Mouse (Mus musculus): Measurements from ENCODE around the gene Kcna1. TPM values are rescaled to one million over a fixed set of nuclear protein-coding genes. Genes with fewer than 3 reads are reported as not detected.
A peak's percentile ranks its signal among the peaks of the same experiment; 100 is the strongest.

Gene Kcna1
- 1.8 and 2.8 TPM in 2 replicates for polyA plus RNA-seq (2014; fragmentation: Nextera tagmentation; extraction: Ambion mirVana)

DNA sequence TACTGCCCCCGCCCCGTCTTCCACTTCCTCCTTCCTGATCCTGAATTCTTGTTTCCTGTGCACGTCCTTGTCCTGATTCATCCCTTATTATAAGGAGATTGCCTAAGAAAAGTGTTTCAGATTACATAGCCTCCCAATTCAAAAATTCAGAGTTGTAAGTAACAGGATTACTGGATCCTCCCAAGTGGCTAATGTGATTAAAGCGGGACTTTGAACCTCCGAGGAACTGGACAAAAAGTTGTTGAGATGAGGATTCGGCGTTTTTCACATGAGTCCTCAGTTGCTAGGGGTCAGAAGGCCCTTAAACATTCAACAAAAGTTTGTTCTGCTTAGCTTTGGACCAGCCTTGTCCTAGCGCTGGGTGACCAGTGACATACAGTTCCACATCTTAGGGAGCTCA lies at the start of gene Kcna1:
TSS of gene Kcna1 (minus strand) at position 4 of the 400 bp plus-strand sequence.
- WGBS, result 21% methylated on average over 8 of the region's 8 CpGs
- Histone ChIP-seq H3K4me3 (ENCODE audit: low read depth, low read length) (peak within 1 kb of the TSS; percentile 53), H3K9ac (ENCODE audit: low read depth, low read length) (peak within 1 kb of the TSS; percentile 54; the same call in 1 of the 2 replicates), H3K27me3 (replicated peaks; ENCODE audit: control insufficient read depth, insufficient read depth, low read length) (peaks cover 61% of the 10 kb centered on the region), H3K9me3 (ENCODE audit: control insufficient read depth, low read length) (no peaks in the 10 kb centered on the region), H3K4me1 (ENCODE audit: control insufficient read depth, insufficient read depth, low read length) (peaks cover 20% of the 10 kb centered on the region), H3K27ac (replicated peaks; ENCODE audit: low read depth, low read length) (no peak within 1 kb of the TSS), H3K36me3 (ENCODE audit: control insufficient read depth, insufficient read depth, low read length) (no peaks in the 10 kb centered on the region), H3K4me2 (ENCODE audit: low read depth, low read length) (peak within 1 kb of the TSS; percentile 98)
- no peak for ATAC-seq (ENCODE audit: low read depth)
- DNase-seq (ENCODE audit: low spot score), result no peak

DNA sequence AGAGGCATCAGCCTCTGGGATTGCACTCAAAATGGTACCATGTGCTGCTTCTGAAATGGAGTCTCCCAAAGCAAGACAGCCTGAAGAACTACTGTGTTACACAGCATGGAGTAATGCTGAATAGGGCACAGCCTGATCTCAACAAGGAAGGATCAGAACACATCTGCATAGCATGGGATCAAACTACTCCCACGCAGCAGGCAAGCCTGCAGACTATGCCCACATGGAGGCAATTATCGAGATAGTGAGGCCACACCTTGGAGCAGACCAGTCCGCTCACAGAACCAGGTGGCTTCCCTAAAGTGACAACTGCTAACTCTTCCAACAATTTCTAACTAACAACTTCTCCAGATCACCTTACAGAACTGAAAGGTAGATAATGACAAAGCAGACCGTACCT lies 40.9 kb upstream of the Kcna1 start:
- Histone ChIP-seq H3K27me3 (replicated peaks; ENCODE audit: control insufficient read depth, insufficient read depth, low read length) (no peaks in the 10 kb centered on the region), H3K4me2 (ENCODE audit: low read depth, low read length) (no peak overlapping the region), H3K4me3 (ENCODE audit: low read depth, low read length) (no peak overlapping the region), H3K9me3 (ENCODE audit: control insufficient read depth, low read length) (no peaks in the 10 kb centered on the region), H3K4me1 (ENCODE audit: control insufficient read depth, insufficient read depth, low read length) (no peaks in the 10 kb centered on the region), H3K36me3 (ENCODE audit: control insufficient read depth, insufficient read depth, low read length) (no peaks in the 10 kb centered on the region), H3K27ac (replicated peaks; ENCODE audit: low read depth, low read length) (no peak overlapping the region), H3K9ac (ENCODE audit: low read depth, low read length) (no peak overlapping the region)
- WGBS, result 38% methylated on average over 4 of the region's 4 CpGs
- DNase-seq (ENCODE audit: low spot score) (no peak), ATAC-seq (ENCODE audit: low read depth) (no peak)

DNA sequence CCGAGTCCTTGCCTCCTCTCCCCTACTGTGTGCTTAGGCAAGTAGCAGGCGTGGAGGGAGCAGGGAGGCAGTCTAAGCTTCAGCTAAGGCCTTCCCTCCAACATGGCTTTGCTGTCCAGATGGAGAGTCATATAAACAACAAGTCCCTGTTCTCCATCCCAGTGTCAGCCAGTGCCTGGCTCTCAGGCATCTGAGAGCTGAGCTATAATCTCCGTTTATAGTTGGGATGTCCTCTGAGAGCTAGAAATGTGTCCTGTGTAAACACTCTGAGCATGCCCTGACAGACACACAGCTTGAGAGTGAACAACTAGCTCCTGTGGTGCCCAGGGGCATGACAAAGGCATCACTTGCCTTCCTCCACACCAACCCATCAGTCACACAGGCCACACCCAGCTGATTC lies 39.0 kb upstream of the Kcna1 start:
- H3K27me3 ChIP-seq (replicated peaks; ENCODE audit: control insufficient read depth, insufficient read depth, low read length), result no peaks in the 10 kb centered on the region
- no peak overlapping the region for H3K9ac ChIP-seq (ENCODE audit: low read depth, low read length)
- no peak overlapping the region for H3K4me2 ChIP-seq (ENCODE audit: low read depth, low read length)
- WGBS, result 47% methylated on average over 3 of the region's 3 CpGs
- no peak overlapping the region for H3K4me3 ChIP-seq (ENCODE audit: low read depth, low read length)
- H3K4me1 ChIP-seq (ENCODE audit: control insufficient read depth, insufficient read depth, low read length), result no peaks in the 10 kb centered on the region
- H3K27ac ChIP-seq (replicated peaks; ENCODE audit: low read depth, low read length), result no peak overlapping the region
- H3K36me3 ChIP-seq (ENCODE audit: control insufficient read depth, insufficient read depth, low read length), result no peaks in the 10 kb centered on the region
- H3K9me3 ChIP-seq (ENCODE audit: control insufficient read depth, low read length), result no peaks in the 10 kb centered on the region
- no peak for ATAC-seq (ENCODE audit: low read depth)
- DNase-seq (ENCODE audit: low spot score), result no peak

DNA sequence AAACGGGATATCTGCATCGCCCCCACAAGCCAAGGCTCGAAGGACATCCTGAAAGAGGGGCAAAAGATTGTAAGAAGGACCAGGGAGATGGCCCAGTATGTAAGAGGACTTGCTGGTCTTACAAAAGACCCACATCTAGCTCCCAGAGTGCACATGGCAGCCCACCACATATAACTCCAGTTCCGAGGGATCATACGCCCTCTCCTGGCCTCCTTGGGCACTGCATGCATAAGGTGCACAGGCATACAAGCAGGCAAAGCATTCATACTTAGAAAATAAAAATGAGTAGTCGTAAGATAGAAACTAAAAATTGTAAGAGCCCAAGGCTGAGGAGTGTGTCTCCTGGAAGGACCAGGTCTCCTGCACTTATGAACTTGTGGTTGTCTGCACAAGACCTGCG lies 32.8 kb upstream of the Kcna1 start:
- Histone ChIP-seq H3K4me2 (ENCODE audit: low read depth, low read length) (no peak overlapping the region), H3K4me1 (ENCODE audit: control insufficient read depth, insufficient read depth, low read length) (no peaks in the 10 kb centered on the region), H3K27ac (replicated peaks; ENCODE audit: low read depth, low read length) (no peak overlapping the region), H3K9ac (ENCODE audit: low read depth, low read length) (no peak overlapping the region), H3K27me3 (replicated peaks; ENCODE audit: control insufficient read depth, insufficient read depth, low read length) (no peaks in the 10 kb centered on the region), H3K4me3 (ENCODE audit: low read depth, low read length) (no peak overlapping the region), H3K9me3 (ENCODE audit: control insufficient read depth, low read length) (no peaks in the 10 kb centered on the region), H3K36me3 (ENCODE audit: control insufficient read depth, insufficient read depth, low read length) (no peaks in the 10 kb centered on the region)
- ATAC-seq (ENCODE audit: low read depth), result no peak
- DNase-seq (ENCODE audit: low spot score), result no peak
- 67% methylated on average over 7 of the region's 7 CpGs for WGBS

DNA sequence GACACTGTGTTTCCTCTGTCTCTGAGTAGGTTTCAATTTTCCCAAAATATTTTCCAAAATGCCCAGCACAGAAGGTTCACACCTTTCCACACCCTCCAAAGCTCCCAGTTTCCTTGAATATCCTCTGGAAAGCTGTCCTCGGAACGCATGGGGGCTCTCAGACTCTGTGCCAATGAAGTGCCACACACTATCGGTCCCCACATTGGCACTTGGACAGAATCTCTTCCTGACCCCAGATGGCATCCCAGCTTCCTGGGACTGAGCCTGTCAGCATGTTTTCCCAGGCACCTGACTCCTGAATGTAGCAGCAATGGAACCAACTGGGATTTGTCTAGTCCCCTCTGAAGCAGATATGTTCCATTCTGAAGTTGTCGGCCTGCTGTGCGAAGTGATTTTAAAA lies 20.8 kb upstream of the Kcna1 start:
- H3K4me3 ChIP-seq (ENCODE audit: low read depth, low read length), result no peak overlapping the region
- no peak for DNase-seq (ENCODE audit: low spot score)
- WGBS, result 92% methylated on average over 5 of the region's 5 CpGs
- no peaks in the 10 kb centered on the region for H3K36me3 ChIP-seq (ENCODE audit: control insufficient read depth, insufficient read depth, low read length)
- H3K9me3 ChIP-seq (ENCODE audit: control insufficient read depth, low read length), result no peaks in the 10 kb centered on the region
- no peak overlapping the region for H3K4me2 ChIP-seq (ENCODE audit: low read depth, low read length)
- no peak for ATAC-seq (ENCODE audit: low read depth)
- no peaks in the 10 kb centered on the region; the same call in none of the 2 replicates for H3K27me3 ChIP-seq (replicated peaks; ENCODE audit: control insufficient read depth, insufficient read depth, low read length)
- H3K27ac ChIP-seq (replicated peaks; ENCODE audit: low read depth, low read length), result no peak overlapping the region
- H3K4me1 ChIP-seq (ENCODE audit: control insufficient read depth, insufficient read depth, low read length), result no peaks in the 10 kb centered on the region
- H3K9ac ChIP-seq (ENCODE audit: low read depth, low read length), result no peak overlapping the region

DNA sequence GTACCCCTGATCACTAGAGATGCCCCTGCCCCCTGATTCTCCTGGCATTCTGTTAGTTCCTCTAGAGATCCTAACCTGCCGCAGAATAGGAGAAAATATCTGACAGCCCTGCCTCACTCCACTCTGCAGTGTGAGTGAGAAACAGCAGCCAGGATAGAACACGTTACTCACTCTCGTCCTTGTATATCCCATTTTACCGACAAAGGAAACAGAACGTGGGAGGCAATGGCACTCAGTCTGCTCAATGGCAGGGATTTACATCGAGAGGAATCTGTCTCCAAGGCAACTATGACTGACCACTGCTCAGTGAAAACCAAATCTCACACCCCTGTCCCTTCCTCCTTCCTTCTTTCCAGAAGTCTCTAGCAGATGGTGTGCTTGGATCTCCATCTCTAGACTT lies 19.9 kb upstream of the Kcna1 start:
- 60% methylated on average over 6 of the region's 6 CpGs for WGBS
- no peaks in the 10 kb centered on the region; the same call in none of the 2 replicates for H3K27me3 ChIP-seq (replicated peaks; ENCODE audit: control insufficient read depth, insufficient read depth, low read length)
- no peak overlapping the region for H3K4me2 ChIP-seq (ENCODE audit: low read depth, low read length)
- no peaks in the 10 kb centered on the region for H3K4me1 ChIP-seq (ENCODE audit: control insufficient read depth, insufficient read depth, low read length)
- no peak overlapping the region for H3K4me3 ChIP-seq (ENCODE audit: low read depth, low read length)
- DNase-seq (ENCODE audit: low spot score) (no peak), ATAC-seq (ENCODE audit: low read depth) (no peak)
- no peaks in the 10 kb centered on the region for H3K36me3 ChIP-seq (ENCODE audit: control insufficient read depth, insufficient read depth, low read length)
- H3K9me3 ChIP-seq (ENCODE audit: control insufficient read depth, low read length), result no peaks in the 10 kb centered on the region
- H3K9ac ChIP-seq (ENCODE audit: low read depth, low read length), result no peak overlapping the region
- no peak overlapping the region for H3K27ac ChIP-seq (replicated peaks; ENCODE audit: low read depth, low read length)

DNA sequence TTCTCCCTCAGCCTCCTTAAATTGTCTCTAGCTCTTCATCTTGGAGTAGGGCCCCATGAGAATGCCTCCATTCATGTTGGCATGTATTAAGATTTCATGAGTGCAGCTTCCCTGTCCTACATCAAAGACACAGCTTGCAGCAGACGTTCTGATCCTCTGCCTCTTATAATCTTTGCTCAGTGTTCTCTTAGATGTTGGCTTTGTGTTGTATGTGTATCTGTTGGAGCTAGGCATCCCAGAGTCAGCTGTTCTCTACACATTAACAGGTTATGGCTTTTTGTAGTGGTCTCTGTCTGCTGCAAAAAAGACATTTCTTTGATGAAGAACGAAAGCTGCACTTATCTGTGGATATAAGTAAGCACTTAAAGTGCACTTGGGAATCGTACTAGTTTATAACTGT lies 18.4 kb upstream of the Kcna1 start:
- H3K9me3 ChIP-seq (ENCODE audit: control insufficient read depth, low read length), result no peaks in the 10 kb centered on the region
- no peak for DNase-seq (ENCODE audit: low spot score)
- 69% methylated on average over 3 of the region's 3 CpGs for WGBS
- H3K27ac ChIP-seq (replicated peaks; ENCODE audit: low read depth, low read length), result no peak overlapping the region
- H3K4me3 ChIP-seq (ENCODE audit: low read depth, low read length), result no peak overlapping the region
- no peaks in the 10 kb centered on the region for H3K36me3 ChIP-seq (ENCODE audit: control insufficient read depth, insufficient read depth, low read length)
- H3K4me1 ChIP-seq (ENCODE audit: control insufficient read depth, insufficient read depth, low read length), result no peaks in the 10 kb centered on the region
- no peaks in the 10 kb centered on the region; the same call in none of the 2 replicates for H3K27me3 ChIP-seq (replicated peaks; ENCODE audit: control insufficient read depth, insufficient read depth, low read length)
- no peak overlapping the region for H3K4me2 ChIP-seq (ENCODE audit: low read depth, low read length)
- ATAC-seq (ENCODE audit: low read depth), result no peak
- no peak overlapping the region for H3K9ac ChIP-seq (ENCODE audit: low read depth, low read length)

DNA sequence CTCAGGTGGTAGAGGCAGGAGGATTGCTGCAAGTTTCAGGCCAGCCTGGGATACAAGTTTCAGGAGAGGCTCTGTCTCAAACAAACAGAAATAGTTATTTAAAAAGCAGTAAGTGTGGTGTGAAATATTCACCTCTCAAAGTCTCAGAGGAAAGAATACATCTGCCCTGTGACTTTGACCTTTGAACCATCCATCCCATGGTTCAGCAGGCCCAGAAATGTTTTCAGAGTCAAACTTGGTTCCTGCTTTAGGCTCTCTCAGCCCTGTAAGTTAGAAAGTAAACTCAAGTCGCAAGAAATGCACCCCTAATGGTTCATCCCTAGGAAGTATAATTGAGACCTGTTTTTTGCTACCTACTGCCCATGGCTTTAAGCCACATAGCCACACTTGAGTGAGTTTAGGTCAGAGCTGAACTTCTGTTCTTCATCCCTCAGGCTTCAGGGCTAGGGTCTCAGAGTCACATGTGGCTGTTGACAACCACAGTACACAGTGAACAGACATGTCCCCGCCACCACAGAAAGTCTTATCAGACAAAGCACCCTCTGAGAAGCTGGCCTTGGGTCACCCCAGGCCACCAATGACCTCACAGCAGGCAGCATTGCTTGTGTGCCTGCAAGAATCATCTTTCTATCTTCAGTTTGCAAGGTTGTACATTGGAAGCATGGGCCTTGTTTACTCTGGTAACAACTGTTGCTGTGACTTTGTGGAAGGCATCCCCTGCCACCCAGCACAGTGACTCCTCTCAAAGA lies 11.6 kb upstream of the Kcna1 start:
- no peak overlapping the region for H3K9ac ChIP-seq (ENCODE audit: low read depth, low read length)
- WGBS, result 53% methylated on average over 2 of the region's 2 CpGs
- no peak overlapping the region for H3K4me2 ChIP-seq (ENCODE audit: low read depth, low read length)
- H3K27me3 ChIP-seq (replicated peaks; ENCODE audit: control insufficient read depth, insufficient read depth, low read length), result no peaks in the 10 kb centered on the region; the same call in 1 of the 2 replicates
- H3K9me3 ChIP-seq (ENCODE audit: control insufficient read depth, low read length), result no peaks in the 10 kb centered on the region
- no peaks in the 10 kb centered on the region for H3K4me1 ChIP-seq (ENCODE audit: control insufficient read depth, insufficient read depth, low read length)
- DNase-seq (ENCODE audit: low spot score) (no peak), ATAC-seq (ENCODE audit: low read depth) (no peak)
- no peak overlapping the region for H3K4me3 ChIP-seq (ENCODE audit: low read depth, low read length)
- H3K27ac ChIP-seq (replicated peaks; ENCODE audit: low read depth, low read length), result no peak overlapping the region
- H3K36me3 ChIP-seq (ENCODE audit: control insufficient read depth, insufficient read depth, low read length), result no peaks in the 10 kb centered on the region

DNA sequence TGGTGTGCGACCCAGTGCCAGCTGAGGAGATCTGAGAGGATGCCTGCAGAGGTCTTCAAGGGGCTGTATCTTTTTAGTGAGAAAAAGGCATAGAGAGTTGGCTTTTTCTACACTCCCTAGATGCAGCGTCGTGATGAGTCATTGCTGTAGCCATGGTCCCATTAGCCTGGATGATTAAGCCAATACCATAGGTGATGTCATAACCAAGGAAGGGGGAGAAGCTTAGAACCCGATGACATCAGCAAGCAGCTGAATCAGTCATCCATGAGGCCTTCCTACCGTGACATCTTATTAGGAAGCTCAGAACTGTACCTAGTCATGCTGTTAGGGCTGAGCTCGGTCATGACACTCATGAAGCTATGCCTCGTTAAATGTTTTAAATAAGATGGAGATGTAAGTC lies 7.4 kb upstream of the Kcna1 start:
- Histone ChIP-seq H3K4me1 (ENCODE audit: control insufficient read depth, insufficient read depth, low read length) (no peaks in the 10 kb centered on the region), H3K4me2 (ENCODE audit: low read depth, low read length) (no peak overlapping the region), H3K9ac (ENCODE audit: low read depth, low read length) (no peak overlapping the region), H3K27me3 (replicated peaks; ENCODE audit: control insufficient read depth, insufficient read depth, low read length) (no peaks in the 10 kb centered on the region), H3K36me3 (ENCODE audit: control insufficient read depth, insufficient read depth, low read length) (no peaks in the 10 kb centered on the region), H3K27ac (replicated peaks; ENCODE audit: low read depth, low read length) (no peak overlapping the region), H3K9me3 (ENCODE audit: control insufficient read depth, low read length) (no peaks in the 10 kb centered on the region), H3K4me3 (ENCODE audit: low read depth, low read length) (no peak overlapping the region)
- ATAC-seq (ENCODE audit: low read depth), result no peak
- WGBS, result 84% methylated on average over 7 of the region's 7 CpGs
- DNase-seq (ENCODE audit: low spot score), result no peak
